Mouse (Mus musculus) cerebellum, adult 2 months (tissue): ENCODE data around the gene Tshb.

Experiments
- CTCF ChIP-seq: fragments of 200-500 bp; IDR thresholded peaks from 2 replicates; pipeline ENCODE4 v1.5.1; 2011; ENCODE audit warnings: low read depth, mild to moderate bottlenecking, control low read depth, low read length, moderate library complexity, borderline replicate concordance; ENCODE audit not compliant: insufficient read depth
- POLR2A ChIP-seq: fragments of 200-500 bp; IDR thresholded peaks from 2 replicates; pipeline ENCODE4 v1.6.1; 2011; ENCODE audit warnings: low read length, control low read depth, borderline replicate concordance; ENCODE audit not compliant: insufficient read depth

DNA sequence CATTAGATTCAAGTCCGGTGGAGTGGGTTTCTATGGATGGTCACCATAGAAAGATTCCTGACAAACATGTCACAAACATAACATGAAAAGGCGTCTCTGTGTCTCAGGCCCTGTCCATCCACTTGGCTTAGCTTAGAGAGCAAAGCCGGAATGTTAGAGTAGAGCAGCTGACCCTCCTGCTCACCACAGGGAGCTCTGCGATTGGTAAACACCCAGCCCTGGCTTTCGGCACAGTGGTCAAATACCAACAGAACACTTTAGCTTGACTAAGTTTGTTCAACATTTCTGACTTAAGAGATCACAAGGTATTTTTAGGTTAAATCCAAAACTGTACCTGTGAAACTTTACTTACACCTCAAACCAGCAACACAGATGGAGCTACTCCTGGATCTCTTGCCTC lies 31.4 kb downstream of the Tshb start:
- TF ChIP-seq CTCF: no peak
- TF ChIP-seq POLR2A: no peak
